Mouse (Mus musculus) erythroid progenitor cell, adult 5-6 weeks (primary cell): ENCODE data around the gene Gm49396. TPM values are rescaled to one million over a fixed set of nuclear protein-coding genes. Genes with fewer than 3 reads are reported as not detected.
A peak's percentile ranks its signal among the peaks of the same experiment; 100 is the strongest.

Experiments
- ATAC-seq: replicated peaks from 2 replicates; pipeline ENCODE4 v1.8.0; 2016; ENCODE audit warnings: moderate number of reproducible peaks, mild to moderate bottlenecking, moderate TSS enrichment, inconsistent platforms; ENCODE audit not compliant: poor library complexity, low FRiP score, severe bottlenecking
- total RNA-seq, 2 experiments: library from RNA; stranded (forward) in 1 of 2; stranded (reverse) in 1 of 2; fragments of 150-400 nt in 1 of 2; fragments of 186-747, 209-891 nt in 1 of 2; gene quantifications; 2 replicates each; pipeline versions ENCODE4 v1.2.3 to v1.2.4; 2015 to 2017; ENCODE audit warnings: low replicate concordance in 2 of 2

Gene Gm49396
- total RNA-seq, 2 experiments from 2014 or later, result 4.2 to 6.8 TPM

- ATAC-seq, result peak; percentile 59
Measured at GRCm38 (mm10) chr7:30551445-30552101, 11.6 kb upstream of the Gm49396 start.

GRCm38 (mm10) chr7:30552102-30553020 is 10.8 kb upstream of the Gm49396 start, which contains the start of the genes Hspb6 and Proser3:
TSS of gene Hspb6 (plus strand) at chr7:30552178.
TSS of gene Proser3 (minus strand) at chr7:30552299.
- ATAC-seq, result peak; percentile 87

GRCm38 (mm10) chr7:30553021-30553589 is 10.0 kb upstream of the Gm49396 start:
- ATAC-seq, result peak; percentile 24; the same call in 1 of the 2 replicates

GRCm38 (mm10) chr7:30553810-30554584 is 9.1 kb upstream of the Gm49396 start:
- ATAC-seq, result no peak

- ATAC-seq, result no peak
Measured at GRCm38 (mm10) chr7:30556894-30557536, 6.1 kb upstream of the Gm49396 start.

GRCm38 (mm10) chr7:30557901-30558514 is 5.1 kb upstream of the Gm49396 start:
- ATAC-seq, result no peak

GRCm38 (mm10) chr7:30558656-30559442 is 4.3 kb upstream of the Gm49396 start:
- ATAC-seq, result peak; percentile 57

- ATAC-seq, result peak; percentile 73
Measured at GRCm38 (mm10) chr7:30559443-30559954, 3.6 kb upstream of the Gm49396 start, which contains the start of gene Lin37. TSS of gene Lin37 (minus strand) at chr7:30559838.

- ATAC-seq, result no peak
Measured at GRCm38 (mm10) chr7:30560296-30560695, 2.8 kb upstream of the Gm49396 start.

- peak; percentile 10 for ATAC-seq
Measured at GRCm38 (mm10) chr7:30562526-30563116, 523 bp upstream of the Gm49396 start.

GRCm38 (mm10) chr7:30563906-30564280 is 749 bp downstream of the Gm49396 start:
- ATAC-seq, result no peak

GRCm38 (mm10) chr7:30564970-30565571 is 1.9 kb downstream of the Gm49396 start, which contains the start of gene Igflr1:
TSS of gene Igflr1 (plus strand) at chr7:30565427.
- ATAC-seq, result no peak

- no peak for ATAC-seq
Measured at GRCm38 (mm10) chr7:30566033-30566432, 2.9 kb downstream of the Gm49396 start.

GRCm38 (mm10) chr7:30567555-30567954 is 4.4 kb downstream of the Gm49396 start:
- no peak for ATAC-seq

- ATAC-seq, result peak; percentile 54
Measured at GRCm38 (mm10) chr7:30572389-30572788, 9.2 kb downstream of the Gm49396 start.

GRCm38 (mm10) chr7:30572969-30573368 is 9.8 kb downstream of the Gm49396 start:
- peak; percentile 90 for ATAC-seq

GRCm38 (mm10) chr7:30579950-30580349 is 16.8 kb downstream of the Gm49396 start:
- no peak for ATAC-seq
